ENCODE assay signal across 22 mouse cellular contexts in genomic region chr19:36682560-36682959, GRCm38 (mm10). TPM values are rescaled to one million over a fixed set of nuclear protein-coding genes. Genes with fewer than 3 reads are reported as not detected.
DNase-seq lines count a peak whose midpoint lies in the region; ATAC-seq and TF ChIP-seq lines count a peak whose summit lies in the region.
"Had no signal": no experiment of that assay in that cellular context is flagged by ENCODE, and none has a peak within 500 bp of the region (broad histone marks: within the 10 kb centered on the region; RNA-seq: fewer than 3 reads in every experiment).

No protein-coding gene starts in this region.

- peak; percentile 55 for DNase-seq in gastrocnemius, adult 2 months
- no peak for DNase-seq in gastrocnemius, postnatal 14 days
- peak; percentile 57 for DNase-seq in midbrain, embryonic 11.5 days (ENCODE audit: low spot score, missing footprints)
- peak; percentile 87 for DNase-seq in skeletal muscle tissue, adult 2 months (ENCODE audit: low read depth, low spot score)
- no peak for DNase-seq in lung, postnatal 25 days (ENCODE audit: low spot score)
- DNase-seq: cerebellum, adult 8-10 months; kidney, adult 11 months; kidney, postnatal 10 days; lung, adult 18-20 months; lung, postnatal 14 days; right cerebral cortex, postnatal 25 days had no signal

- H3K4me2 ChIP-seq in midbrain, embryonic 11.5 days: no peak overlapping the region
- H3K4me2 ChIP-seq in midbrain, embryonic 13.5 days (replicated peaks): no peak overlapping the region
- peak overlapping the region; percentile 31 for H3K4me2 ChIP-seq in heart, embryonic 15.5 days
- no peak overlapping the region for H3K4me2 ChIP-seq in kidney, embryonic 15.5 days
- H3K4me2 ChIP-seq: forebrain, embryonic 15.5 days; liver, embryonic 11.5 days; neural tube, embryonic 15.5 days had no signal

- ATAC-seq in midbrain, embryonic 11.5 days (ENCODE audit: low FRiP score): no peak
- ATAC-seq in midbrain, embryonic 13.5 days: no peak
- peak; percentile 83 for ATAC-seq in heart, embryonic 15.5 days (replicated peaks; ENCODE audit: insufficient number of reproducible peaks, insufficient read depth, low FRiP score, low read depth)
- no peak for ATAC-seq in kidney, embryonic 15.5 days (replicated peaks; ENCODE audit: low FRiP score)
- ATAC-seq: forebrain, embryonic 15.5 days; midbrain, embryonic 16.5 days had no signal

- H3K4me1 ChIP-seq in midbrain, embryonic 11.5 days (ENCODE audit: control insufficient read depth, insufficient read depth, low read length): no peaks in the 10 kb centered on the region
- H3K4me1 ChIP-seq in midbrain, embryonic 13.5 days (replicated peaks): peaks cover 21% of the 10 kb centered on the region
- H3K4me1 ChIP-seq in heart, embryonic 15.5 days (replicated peaks): peaks cover 59% of the 10 kb centered on the region
- peaks cover 39% of the 10 kb centered on the region for H3K4me1 ChIP-seq in kidney, embryonic 15.5 days
- H3K4me1 ChIP-seq: megakaryocyte, embryonic 14.5 days had no signal

- H3K36me3 ChIP-seq in midbrain, embryonic 11.5 days (ENCODE audit: control insufficient read depth, insufficient read depth, low read length): no peaks in the 10 kb centered on the region
- H3K36me3 ChIP-seq in midbrain, embryonic 13.5 days: no peaks in the 10 kb centered on the region
- H3K36me3 ChIP-seq in heart, embryonic 15.5 days: no peaks in the 10 kb centered on the region
- H3K36me3 ChIP-seq in kidney, embryonic 15.5 days: no peaks in the 10 kb centered on the region
- H3K36me3 ChIP-seq: forebrain, embryonic 15.5 days; neural tube, embryonic 15.5 days had no signal

- no peaks in the 10 kb centered on the region for H3K27me3 ChIP-seq in midbrain, embryonic 11.5 days (ENCODE audit: control insufficient read depth, insufficient read depth, low read length)
- H3K27me3 ChIP-seq in midbrain, embryonic 13.5 days: no peaks in the 10 kb centered on the region
- no peaks in the 10 kb centered on the region for H3K27me3 ChIP-seq in heart, embryonic 15.5 days
- H3K27me3 ChIP-seq in kidney, embryonic 15.5 days: no peaks in the 10 kb centered on the region
- H3K27me3 ChIP-seq: forebrain, embryonic 15.5 days; neural tube, embryonic 15.5 days had no signal

- TF ChIP-seq CTCF in gastrocnemius, adult 2 months (IDR thresholded peaks at IDR 0.05): no peak

- peak overlapping the region; percentile 92 for H3K27ac ChIP-seq in gastrocnemius, adult 2 months
- H3K27ac ChIP-seq in midbrain, embryonic 11.5 days (ENCODE audit: low read depth, low read length): no peak overlapping the region
- no peak overlapping the region for H3K27ac ChIP-seq in midbrain, embryonic 13.5 days
- peak overlapping the region; percentile 89 for H3K27ac ChIP-seq in heart, embryonic 15.5 days
- no peak overlapping the region for H3K27ac ChIP-seq in kidney, embryonic 15.5 days
- H3K27ac ChIP-seq: forebrain, embryonic 15.5 days; neural tube, embryonic 15.5 days; stomach, postnatal 0 days had no signal

- no peak overlapping the region for H3K9ac ChIP-seq in midbrain, embryonic 11.5 days (ENCODE audit: low read length)
- no peak overlapping the region for H3K9ac ChIP-seq in midbrain, embryonic 13.5 days (replicated peaks)
- peak overlapping the region; percentile 14; the same call in 1 of the 2 replicates for H3K9ac ChIP-seq in heart, embryonic 15.5 days
- H3K9ac ChIP-seq in kidney, embryonic 15.5 days: no peak overlapping the region
- H3K9ac ChIP-seq: forebrain, embryonic 15.5 days; neural tube, embryonic 15.5 days had no signal

- 77% methylated on average over 2 of the region's 2 CpGs for WGBS in midbrain, embryonic 11.5 days
- whole genome bisulfite sequencing in midbrain, embryonic 13.5 days: 79% methylated on average over 2 of the region's 2 CpGs
- WGBS in heart, embryonic 15.5 days: 43% methylated on average over 2 of the region's 2 CpGs
- 60% methylated on average over 2 of the region's 2 CpGs for WGBS in kidney, embryonic 15.5 days

- H3K4me3 ChIP-seq in gastrocnemius, adult 2 months: 0 out of 2 replicates have a peak overlapping the region, but pooled peaks have one; percentile 16
- no peak overlapping the region for H3K4me3 ChIP-seq in midbrain, embryonic 11.5 days (ENCODE audit: low read depth, low read length)
- H3K4me3 ChIP-seq in midbrain, embryonic 13.5 days (replicated peaks): no peak overlapping the region
- no peak overlapping the region for H3K4me3 ChIP-seq in heart, embryonic 15.5 days
- no peak overlapping the region for H3K4me3 ChIP-seq in kidney, embryonic 15.5 days (replicated peaks)
- H3K4me3 ChIP-seq: forebrain, embryonic 15.5 days; megakaryocyte, embryonic 14.5 days; neural tube, embryonic 15.5 days had no signal

- no peaks in the 10 kb centered on the region for H3K9me3 ChIP-seq in midbrain, embryonic 11.5 days (ENCODE audit: control insufficient read depth, low read length)
- no peaks in the 10 kb centered on the region for H3K9me3 ChIP-seq in midbrain, embryonic 13.5 days
- no peaks in the 10 kb centered on the region for H3K9me3 ChIP-seq in heart, embryonic 15.5 days (replicated peaks)
- no peaks in the 10 kb centered on the region for H3K9me3 ChIP-seq in kidney, embryonic 15.5 days (replicated peaks)
- H3K9me3 ChIP-seq: forebrain, embryonic 15.5 days; megakaryocyte, embryonic 14.5 days; neural tube, embryonic 15.5 days had no signal

- intact Hi-C loops in gastrocnemius, adult 2 months (cut with DNase I): no loop called here
- intact Hi-C loops in gastrocnemius, postnatal 14 days (cut with DNase I; ENCODE audit: low total_unique reads): no loop called here

RNA-seq across cellular contexts. Expression of gene Ppp1r3c, which starts 53.9 kb away (rescaled TPM):
- total RNA-seq in gastrocnemius, adult 2 months (2021): 100 to 1,000 TPM; 675 to 775 TPM
- total RNA-seq in gastrocnemius, postnatal 14 days (2021): 100 to 1,000 TPM; 125 to 230 TPM
- polyA plus RNA-seq in midbrain, embryonic 11.5 days (2014; fragmentation: Nextera tagmentation; extraction: Ambion mirVana): 2.2 and 2.3 TPM in 2 replicates
- 5.9 and 7.1 TPM in 2 replicates for polyA plus RNA-seq in midbrain, embryonic 13.5 days (2015; fragmentation: Nextera tagmentation; extraction: Ambion mirVana)
- polyA plus RNA-seq in heart, embryonic 15.5 days (2015; fragmentation: Nextera tagmentation; extraction: Ambion mirVana): 82.2 and 93.0 TPM in 2 replicates
- polyA plus RNA-seq in kidney, embryonic 15.5 days (2015; fragmentation: Nextera tagmentation; extraction: Ambion mirVana): 17.4 and 17.5 TPM in 2 replicates
- total RNA-seq: common myeloid progenitor, adult 5-6 weeks; MEL had no signal

Comparison
In these comparisons a context has a peak if more than half of its experiments do, and no peak if none do; other contexts are left out.
1. DNase-seq: peak in gastrocnemius, adult 2 months (single experiment), midbrain, embryonic 11.5 days (single experiment) and skeletal muscle tissue, adult 2 months (single experiment); none in gastrocnemius, postnatal 14 days (single experiment) and lung, postnatal 25 days (single experiment).
2. H3K27ac ChIP-seq: peak in gastrocnemius, adult 2 months (single experiment) and heart, embryonic 15.5 days (single experiment); none in midbrain, embryonic 11.5 days (single experiment), midbrain, embryonic 13.5 days (single experiment) and kidney, embryonic 15.5 days (single experiment).